Mouse (Mus musculus): Measurements from ENCODE around the gene Uck2.

The Uck2 gene

GRCm38 (mm10) chr1:167285320-167285355 is at the start of gene Uck2:
Gene Uck2 (minus strand): TSS chr1:167285320.
- no peak for DNase-seq (ENCODE audit: extremely low spot score, low spot score)

- no peak for DNase-seq (ENCODE audit: extremely low spot score, low spot score)
These were observed 46.0 kb upstream of the Uck2 start for GRCm38 (mm10) chr1:167331106-167331505.

- DNase-seq (ENCODE audit: extremely low spot score, low spot score): no peak
These were observed 43.7 kb upstream of the Uck2 start for GRCm38 (mm10) chr1:167328776-167329175.

- DNase-seq (ENCODE audit: extremely low spot score, low spot score): no peak
These were observed 36.6 kb upstream of the Uck2 start for GRCm38 (mm10) chr1:167321691-167322090.

- no peak for DNase-seq (ENCODE audit: extremely low spot score, low spot score)
These were observed 28.1 kb upstream of the Uck2 start for GRCm38 (mm10) chr1:167313220-167313619.

GRCm38 (mm10) chr1:167312367-167312766 is 27.2 kb upstream of the Uck2 start:
- DNase-seq (ENCODE audit: extremely low spot score, low spot score): no peak

GRCm38 (mm10) chr1:167308261-167309054 is 23.3 kb upstream of the Uck2 start, which contains the start of gene Tmco1:
Gene Tmco1 (plus strand): TSS chr1:167308378.
- DNase-seq (ENCODE audit: extremely low spot score, low spot score): peak; percentile 98

GRCm38 (mm10) chr1:167307674-167308073 is 22.6 kb upstream of the Uck2 start:
- no peak for DNase-seq (ENCODE audit: extremely low spot score, low spot score)

- no peak for DNase-seq (ENCODE audit: extremely low spot score, low spot score)
These were observed 21.5 kb upstream of the Uck2 start for GRCm38 (mm10) chr1:167306451-167307240.

- DNase-seq (ENCODE audit: extremely low spot score, low spot score): no peak
These were observed 20.5 kb upstream of the Uck2 start for GRCm38 (mm10) chr1:167305501-167306137.

GRCm38 (mm10) chr1:167300122-167300521 is 15.0 kb upstream of the Uck2 start:
- DNase-seq (ENCODE audit: extremely low spot score, low spot score): no peak

GRCm38 (mm10) chr1:167295679-167296402 is 10.7 kb upstream of the Uck2 start:
- no peak for DNase-seq (ENCODE audit: extremely low spot score, low spot score)

- DNase-seq (ENCODE audit: extremely low spot score, low spot score): no peak
These were observed 7.3 kb upstream of the Uck2 start for GRCm38 (mm10) chr1:167292447-167292846.

- no peak for DNase-seq (ENCODE audit: extremely low spot score, low spot score)
These were observed 6.5 kb upstream of the Uck2 start for GRCm38 (mm10) chr1:167291610-167292009.

- DNase-seq (ENCODE audit: extremely low spot score, low spot score): no peak
These were observed 5.1 kb upstream of the Uck2 start for GRCm38 (mm10) chr1:167290263-167290592.

- peak; percentile 50 for DNase-seq (ENCODE audit: extremely low spot score, low spot score)
These were observed 4.6 kb upstream of the Uck2 start for GRCm38 (mm10) chr1:167289567-167290262.

GRCm38 (mm10) chr1:167288665-167289538 is 3.8 kb upstream of the Uck2 start:
- DNase-seq (ENCODE audit: extremely low spot score, low spot score): no peak

GRCm38 (mm10) chr1:167287156-167287555 is 2.0 kb upstream of the Uck2 start:
- DNase-seq (ENCODE audit: extremely low spot score, low spot score): no peak

GRCm38 (mm10) chr1:167285356-167285755 is 236 bp upstream of the Uck2 start:
- no peak for DNase-seq (ENCODE audit: extremely low spot score, low spot score)

- DNase-seq (ENCODE audit: extremely low spot score, low spot score): peak; percentile 93
These were observed 242 bp downstream of the Uck2 start for GRCm38 (mm10) chr1:167284837-167285319.

All from neural tube, embryonic 10.5 days (tissue).